Mouse (Mus musculus): ENCODE measurements around the gene Lce1l. TPM values are rescaled to one million over a fixed set of nuclear protein-coding genes. Genes with fewer than 3 reads are reported as not detected.
"Not testable (repeated sequence)": the region's sequence is repeated elsewhere in the genome, so short reads cannot be mapped to it uniquely, and the experiment has no call there.

Lce1l gene
- not detected in 2 replicates for polyA plus RNA-seq (2015; fragmentation: Nextera tagmentation; extraction: Ambion mirVana)

- Histone ChIP-seq H3K27ac (replicated peaks) (no peak within 1 kb of the TSS), H3K4me1 (replicated peaks) (no peaks in the 10 kb centered on the region), H3K36me3 (no peaks in the 10 kb centered on the region), H3K4me3 (no peak within 1 kb of the TSS), H3K4me2 (no peak within 1 kb of the TSS), H3K9me3 (no peaks in the 10 kb centered on the region), H3K27me3 (no peaks in the 10 kb centered on the region), H3K9ac (no peak within 1 kb of the TSS)
- 86% methylated on average over 3 of the region's 3 CpGs for WGBS
- ATAC-seq (ENCODE audit: low read depth) = no peak
These were observed at the start of gene Lce1l for GRCm38 (mm10) chr3:92851186-92851585. Lce1l (minus strand) TSS chr3:92851286.

GRCm38 (mm10) chr3:92894489-92894888, 43.4 kb upstream of the Lce1l start:
- Histone ChIP-seq H3K4me2 (no peak overlapping the region), H3K27ac (replicated peaks) (no peak overlapping the region), H3K9me3 (no peaks in the 10 kb centered on the region), H3K27me3 (no peaks in the 10 kb centered on the region), H3K4me3 (no peak overlapping the region), H3K9ac (no peak overlapping the region), H3K36me3 (no peaks in the 10 kb centered on the region), H3K4me1 (replicated peaks) (no peaks in the 10 kb centered on the region)
- no peak for ATAC-seq (ENCODE audit: low read depth)
- WGBS = 71% methylated on average over 1 of the region's 1 CpGs

- no peaks in the 10 kb centered on the region for H3K9me3 ChIP-seq
- no peak overlapping the region for H3K4me3 ChIP-seq
- no peak overlapping the region for H3K9ac ChIP-seq
- no peaks in the 10 kb centered on the region for H3K36me3 ChIP-seq
- 79% methylated on average over 3 of the region's 3 CpGs for WGBS
- no peak for ATAC-seq (ENCODE audit: low read depth)
- H3K4me1 ChIP-seq (replicated peaks) = no peaks in the 10 kb centered on the region
- H3K27ac ChIP-seq (replicated peaks) = no peak overlapping the region
- no peaks in the 10 kb centered on the region for H3K27me3 ChIP-seq
- no peak overlapping the region for H3K4me2 ChIP-seq
These were observed 43.0 kb upstream of the Lce1l start for GRCm38 (mm10) chr3:92894063-92894462.

- Histone ChIP-seq H3K27ac (replicated peaks) (no peak overlapping the region), H3K36me3 (no peaks in the 10 kb centered on the region), H3K4me3 (no peak overlapping the region), H3K9me3 (no peaks in the 10 kb centered on the region), H3K4me2 (no peak overlapping the region), H3K27me3 (no peaks in the 10 kb centered on the region), H3K9ac (no peak overlapping the region), H3K4me1 (replicated peaks) (no peaks in the 10 kb centered on the region)
- WGBS = 94% methylated on average over 3 of the region's 3 CpGs
- no peak for ATAC-seq (ENCODE audit: low read depth)
These were observed 23.1 kb upstream of the Lce1l start for GRCm38 (mm10) chr3:92874180-92874579.

- Histone ChIP-seq H3K27me3 (no peaks in the 10 kb centered on the region), H3K9me3 (no peaks in the 10 kb centered on the region), H3K4me3 (no peak within 1 kb of the TSS), H3K4me2 (no peak within 1 kb of the TSS), H3K36me3 (no peaks in the 10 kb centered on the region), H3K9ac (no peak within 1 kb of the TSS), H3K27ac (replicated peaks) (no peak within 1 kb of the TSS), H3K4me1 (replicated peaks) (no peaks in the 10 kb centered on the region)
- ATAC-seq (ENCODE audit: low read depth) = no peak
- 78% methylated on average over 4 of the region's 4 CpGs for WGBS
These were observed 19.0 kb upstream of the Lce1l start, which contains the start of gene 2310050C09Rik for GRCm38 (mm10) chr3:92870116-92870515. 2310050C09Rik (minus strand) TSS chr3:92870216.

- H3K27me3 ChIP-seq = no peaks in the 10 kb centered on the region
- no peak within 1 kb of the TSS for H3K27ac ChIP-seq (replicated peaks)
- H3K9ac ChIP-seq = no peak within 1 kb of the TSS
- no peaks in the 10 kb centered on the region for H3K9me3 ChIP-seq
- no peak for ATAC-seq (ENCODE audit: low read depth)
- 60% methylated on average over 1 of the region's 1 CpGs for WGBS
- H3K4me3 ChIP-seq = no peak within 1 kb of the TSS
- H3K36me3 ChIP-seq = no peaks in the 10 kb centered on the region
- no peak within 1 kb of the TSS for H3K4me2 ChIP-seq
- H3K4me1 ChIP-seq (replicated peaks) = no peaks in the 10 kb centered on the region
These were observed 24.0 kb downstream of the Lce1l start, which contains the start of gene Kprp for GRCm38 (mm10) chr3:92827108-92827507. Kprp (minus strand) TSS chr3:92827247.

- Histone ChIP-seq H3K36me3 (no peaks in the 10 kb centered on the region), H3K9ac (no peak overlapping the region), H3K27me3 (no peaks in the 10 kb centered on the region), H3K4me3 (no peak overlapping the region), H3K4me2 (no peak overlapping the region), H3K27ac (replicated peaks) (no peak overlapping the region), H3K4me1 (replicated peaks) (no peaks in the 10 kb centered on the region), H3K9me3 (no peaks in the 10 kb centered on the region)
- 43% methylated on average over 1 of the region's 1 CpGs for WGBS
- no peak for ATAC-seq (ENCODE audit: low read depth)
These were observed 25.3 kb downstream of the Lce1l start for GRCm38 (mm10) chr3:92825808-92826207.

- not testable (repeated sequence) for ATAC-seq (ENCODE audit: low read depth)
These were observed 35.0 kb downstream of the Lce1l start for GRCm38 (mm10) chr3:92816036-92816435.

GRCm38 (mm10) chr3:92815581-92815980, 35.5 kb downstream of the Lce1l start:
- no peak for ATAC-seq (ENCODE audit: low read depth)
- Histone ChIP-seq H3K36me3 (no peaks in the 10 kb centered on the region), H3K27me3 (no peaks in the 10 kb centered on the region), H3K4me2 (no peak overlapping the region), H3K4me3 (no peak overlapping the region), H3K9me3 (no peaks in the 10 kb centered on the region), H3K4me1 (replicated peaks) (no peaks in the 10 kb centered on the region), H3K9ac (no peak overlapping the region), H3K27ac (replicated peaks) (no peak overlapping the region)
- 89% methylated on average over 3 of the region's 3 CpGs for WGBS

More at GRCm38 (mm10) chr3:92816036-92816435, 35.0 kb downstream of the Lce1l start:
- not testable (repeated sequence) for H3K4me1 ChIP-seq (replicated peaks); H3K27ac ChIP-seq (replicated peaks); H3K27me3 ChIP-seq; H3K9me3 ChIP-seq; H3K9ac ChIP-seq; H3K36me3 ChIP-seq; H3K4me2 ChIP-seq; H3K4me3 ChIP-seq
- 94% methylated on average over 2 of the region's 2 CpGs for WGBS

- no peak within 1 kb of the TSS for H3K4me2 ChIP-seq
- no peak within 1 kb of the TSS for H3K9ac ChIP-seq
- no peak within 1 kb of the TSS for H3K4me3 ChIP-seq
- no peak for ATAC-seq (ENCODE audit: low read depth)
- H3K27me3 ChIP-seq = no peaks in the 10 kb centered on the region
- H3K27ac ChIP-seq (replicated peaks) = no peak within 1 kb of the TSS
- no peaks in the 10 kb centered on the region for H3K4me1 ChIP-seq (replicated peaks)
- H3K9me3 ChIP-seq = no peaks in the 10 kb centered on the region
- no peaks in the 10 kb centered on the region for H3K36me3 ChIP-seq
These were observed 43.3 kb downstream of the Lce1l start, which contains the start of gene Lce1k for GRCm38 (mm10) chr3:92807791-92808190. Lce1k (minus strand) TSS chr3:92807891.

Other genes starting within 250 kb of the Lce1l start
- not detected in 2 replicates for gene 2210017I01Rik, start 243.8 kb downstream of the Lce1l start, polyA plus RNA-seq (2015; fragmentation: Nextera tagmentation; extraction: Ambion mirVana)
- gene Lce6a, start 229.6 kb downstream of the Lce1l start, polyA plus RNA-seq (2015; fragmentation: Nextera tagmentation; extraction: Ambion mirVana) = not detected in 2 replicates
- not detected in 2 replicates for gene Lce1a1, start 203.0 kb downstream of the Lce1l start, polyA plus RNA-seq (2015; fragmentation: Nextera tagmentation; extraction: Ambion mirVana)
- not detected in 2 replicates for gene Lce1b, start 194.4 kb downstream of the Lce1l start, polyA plus RNA-seq (2015; fragmentation: Nextera tagmentation; extraction: Ambion mirVana)
- not detected in 2 replicates for gene Lce1a2, start 181.0 kb downstream of the Lce1l start, polyA plus RNA-seq (2015; fragmentation: Nextera tagmentation; extraction: Ambion mirVana)
- not detected in 2 replicates for gene Lce1c, start 172.0 kb downstream of the Lce1l start, polyA plus RNA-seq (2015; fragmentation: Nextera tagmentation; extraction: Ambion mirVana)
- gene Lce1d, start 164.1 kb downstream of the Lce1l start, polyA plus RNA-seq (2015; fragmentation: Nextera tagmentation; extraction: Ambion mirVana) = not detected in 2 replicates
- gene Lce1e, start 142.2 kb downstream of the Lce1l start, polyA plus RNA-seq (2015; fragmentation: Nextera tagmentation; extraction: Ambion mirVana) = not detected in 2 replicates
- not detected in 2 replicates for gene Lce1f, start 130.9 kb downstream of the Lce1l start, polyA plus RNA-seq (2015; fragmentation: Nextera tagmentation; extraction: Ambion mirVana)
- gene Gm38119, start 112.2 kb downstream of the Lce1l start, polyA plus RNA-seq (2015; fragmentation: Nextera tagmentation; extraction: Ambion mirVana) = not detected in 2 replicates
- not detected in 2 replicates for gene Lce1g, start 98.9 kb downstream of the Lce1l start, polyA plus RNA-seq (2015; fragmentation: Nextera tagmentation; extraction: Ambion mirVana)
- gene Lce1h, start 86.2 kb downstream of the Lce1l start, polyA plus RNA-seq (2015; fragmentation: Nextera tagmentation; extraction: Ambion mirVana) = not detected in 2 replicates
- not detected in 2 replicates for gene Lce1i, start 72.4 kb downstream of the Lce1l start, polyA plus RNA-seq (2015; fragmentation: Nextera tagmentation; extraction: Ambion mirVana)
- not detected in 2 replicates for gene Lce1j, start 60.8 kb downstream of the Lce1l start, polyA plus RNA-seq (2015; fragmentation: Nextera tagmentation; extraction: Ambion mirVana)
- not detected in 2 replicates for gene Lce1k, start 43.4 kb downstream of the Lce1l start, polyA plus RNA-seq (2015; fragmentation: Nextera tagmentation; extraction: Ambion mirVana)
- not detected in 2 replicates for gene Kprp, start 24.0 kb downstream of the Lce1l start, polyA plus RNA-seq (2015; fragmentation: Nextera tagmentation; extraction: Ambion mirVana)
- gene 2310050C09Rik, start 18.9 kb upstream of the Lce1l start, polyA plus RNA-seq (2015; fragmentation: Nextera tagmentation; extraction: Ambion mirVana) = not detected in 2 replicates
- not detected in 2 replicates for gene Lce3a, start 74.9 kb upstream of the Lce1l start, polyA plus RNA-seq (2015; fragmentation: Nextera tagmentation; extraction: Ambion mirVana)
- not detected in 2 replicates for gene Lce3b, start 81.7 kb upstream of the Lce1l start, polyA plus RNA-seq (2015; fragmentation: Nextera tagmentation; extraction: Ambion mirVana)
- not detected in 2 replicates for gene Lce3c, start 93.2 kb upstream of the Lce1l start, polyA plus RNA-seq (2015; fragmentation: Nextera tagmentation; extraction: Ambion mirVana)
- gene Lce3d, start 106.1 kb upstream of the Lce1l start, polyA plus RNA-seq (2015; fragmentation: Nextera tagmentation; extraction: Ambion mirVana) = not detected in 2 replicates
- not detected in 2 replicates for gene Lce3e, start 115.8 kb upstream of the Lce1l start, polyA plus RNA-seq (2015; fragmentation: Nextera tagmentation; extraction: Ambion mirVana)
- 0.46 TPM in 1 of 2 replicates, not detected in the other for gene Lce3f, start 140.9 kb upstream of the Lce1l start, polyA plus RNA-seq (2015; fragmentation: Nextera tagmentation; extraction: Ambion mirVana)
- gene Crct1, start 164.4 kb upstream of the Lce1l start, polyA plus RNA-seq (2015; fragmentation: Nextera tagmentation; extraction: Ambion mirVana) = 0.59 TPM in 1 of 2 replicates, not detected in the other
- not detected in 2 replicates for gene Lce1m, start 167.8 kb upstream of the Lce1l start, polyA plus RNA-seq (2015; fragmentation: Nextera tagmentation; extraction: Ambion mirVana)
- gene Gm4858, start 217.5 kb upstream of the Lce1l start, polyA plus RNA-seq (2015; fragmentation: Nextera tagmentation; extraction: Ambion mirVana) = not detected in 2 replicates